Mouse (Mus musculus): ENCODE measurements at regions not wholly inside any gene's neighbourhood (a gene's known extent, or its start where the extent isn't known, plus 50 kb on each side); places are given as distances from the start of the nearest gene placed in this dataset.
A peak's percentile ranks its signal among the peaks of the same experiment; 100 is the strongest.

GRCm38 (mm10) chr9:61206725-61207365, 165.3 kb upstream of the Tle3 start:
- intact Hi-C loops (cut with DNase I), result no loop called here
- DNase-seq (ENCODE audit: low spot score in 2 of 2), result no peak

GRCm38 (mm10) chr9:61207423-61208150, 164.6 kb upstream of the Tle3 start:
- intact Hi-C loops (cut with DNase I), result no loop called here

GRCm38 (mm10) chr9:61211627-61212026, 160.5 kb upstream of the Tle3 start:
- intact Hi-C loops (cut with DNase I), result loop anchor here (1.0 to 10.0 kb wide), 5 partner anchors 67 to 613 kb away; no protein-coding TSS in a partner anchor
- peak; percentile 36 to 86 for DNase-seq (ENCODE audit: low spot score in 2 of 2)

More at GRCm38 (mm10) chr9:61207423-61208150, 164.6 kb upstream of the Tle3 start:
- DNase-seq (ENCODE audit: low spot score in 2 of 2), result no peak

- intact Hi-C loops (cut with DNase I), result loop anchor here (10.0 kb wide), 2 partner anchors 480 to 610 kb away; no protein-coding TSS in a partner anchor
- DNase-seq (ENCODE audit: low spot score in 2 of 2), result no peak
These were observed 157.2 kb upstream of the Tle3 start for GRCm38 (mm10) chr9:61214943-61215342.

- DNase-seq (ENCODE audit: low spot score in 2 of 2), result no peak
- intact Hi-C loops (cut with DNase I), result loop anchor here (10.0 kb wide), 2 partner anchors 479 to 609 kb away; no protein-coding TSS in a partner anchor
These were observed 156.0 kb upstream of the Tle3 start for GRCm38 (mm10) chr9:61216012-61216770.

- no peak for DNase-seq (ENCODE audit: low spot score in 2 of 2)
- intact Hi-C loops (cut with DNase I), result no loop called here
These were observed 152.1 kb upstream of the Tle3 start for GRCm38 (mm10) chr9:61220017-61220416.

GRCm38 (mm10) chr9:61222212-61223003, 149.8 kb upstream of the Tle3 start:
- intact Hi-C loops (cut with DNase I), result no loop called here
- no peak for DNase-seq (ENCODE audit: low spot score in 2 of 2)

- intact Hi-C loops (cut with DNase I), result no loop called here
These were observed 147.0 kb upstream of the Tle3 start for GRCm38 (mm10) chr9:61225020-61225652.

GRCm38 (mm10) chr9:61225882-61226281, 146.3 kb upstream of the Tle3 start:
- DNase-seq (ENCODE audit: low spot score in 2 of 2), result no peak
- intact Hi-C loops (cut with DNase I), result no loop called here

More at GRCm38 (mm10) chr9:61225020-61225652, 147.0 kb upstream of the Tle3 start:
- DNase-seq (ENCODE audit: low spot score in 2 of 2), result no peak

GRCm38 (mm10) chr9:61226596-61227384, 145.4 kb upstream of the Tle3 start:
- intact Hi-C loops (cut with DNase I), result no loop called here
- DNase-seq (ENCODE audit: low spot score in 2 of 2), result no peak

- DNase-seq (ENCODE audit: low spot score in 2 of 2), result no peak
- intact Hi-C loops (cut with DNase I), result no loop called here
These were observed 144.5 kb upstream of the Tle3 start for GRCm38 (mm10) chr9:61227492-61228229.

- no peak for DNase-seq (ENCODE audit: low spot score in 2 of 2)
- intact Hi-C loops (cut with DNase I), result no loop called here
These were observed 143.9 kb upstream of the Tle3 start for GRCm38 (mm10) chr9:61228230-61228631.

- DNase-seq (ENCODE audit: low spot score in 2 of 2), result no peak
- intact Hi-C loops (cut with DNase I), result no loop called here
These were observed 141.9 kb upstream of the Tle3 start for GRCm38 (mm10) chr9:61230306-61230705.

GRCm38 (mm10) chr9:61232630-61233029, 139.5 kb upstream of the Tle3 start:
- intact Hi-C loops (cut with DNase I), result no loop called here
- no peak for DNase-seq (ENCODE audit: low spot score in 2 of 2)

GRCm38 (mm10) chr9:61233251-61233650, 138.9 kb upstream of the Tle3 start:
- intact Hi-C loops (cut with DNase I), result no loop called here
- no peak for DNase-seq (ENCODE audit: low spot score in 2 of 2)

GRCm38 (mm10) chr9:61235653-61236610, 136.2 kb upstream of the Tle3 start:
- intact Hi-C loops (cut with DNase I), result no loop called here
- no peak for DNase-seq (ENCODE audit: low spot score in 2 of 2)
